Mouse (Mus musculus) stomach, postnatal 0 days (tissue): Measurements from ENCODE around the gene Atoh8. TPM values are rescaled to one million over a fixed set of nuclear protein-coding genes. Genes with fewer than 3 reads are reported as not detected.

Experiments used
- ATAC-seq: fragments of 200-750 bp; cut with Nextera tagmentation; 2 replicates; pipeline ENCODE4 v1.8.0; 2017; ENCODE audit not compliant: low FRiP score, low TSS enrichment
- DNase-seq: peaks from one replicate; pipeline ENCODE4 v3.0.0-alpha.2; 2016; ENCODE audit warnings: low spot score
- H3K27ac ChIP-seq: fragments of 300-500 bp; sonication (generic); replicated peaks from 2 replicates; pipeline ENCODE4 v1.5.1; 2014; ENCODE audit warnings: mild to moderate bottlenecking, control low read depth
- H3K27me3 ChIP-seq: fragments of 300-500 bp; sonication (generic); 2 replicates; pipeline ENCODE4 v1.6.1; 2014; ENCODE audit warnings: low read length; ENCODE audit not compliant: control insufficient read depth, insufficient read depth
- H3K36me3 ChIP-seq: fragments of 300-500 bp; sonication (generic); 2 replicates; pipeline ENCODE4 v1.6.1; 2014; ENCODE audit warnings: low read length, mixed read lengths; ENCODE audit not compliant: control insufficient read depth, insufficient read depth
- H3K4me1 ChIP-seq: fragments of 300-500 bp; sonication (generic); replicated peaks from 2 replicates; pipeline ENCODE4 v1.6.1; 2014; ENCODE audit warnings: antibody characterized with exemption; ENCODE audit not compliant: control insufficient read depth, insufficient read depth
- H3K4me2 ChIP-seq: fragments of 300-500 bp; sonication (generic); replicated peaks from 2 replicates; pipeline ENCODE4 v1.6.1; 2014; ENCODE audit warnings: low read depth, mild to moderate bottlenecking, control low read depth, moderate library complexity
- H3K4me3 ChIP-seq: fragments of 300-500 bp; sonication (generic); 2 replicates; pipeline ENCODE4 v1.5.1; 2014; ENCODE audit warnings: low read depth, low read length, control low read depth
- H3K9ac ChIP-seq: fragments of 300-500 bp; sonication (generic); 2 replicates; pipeline ENCODE4 v1.6.1; 2014; ENCODE audit warnings: mild to moderate bottlenecking, low read length, control low read depth, mixed read lengths
- H3K9me3 ChIP-seq: fragments of 300-500 bp; sonication (generic); 2 replicates; pipeline ENCODE4 v1.6.1; 2016; ENCODE audit warnings: low read length; ENCODE audit not compliant: control insufficient read depth
- CTCF ChIP-seq: IDR thresholded peaks from 2 replicates; pipeline ENCODE4 v1.5.1; 2016; ENCODE audit warnings: antibody characterized with exemption, low read depth, mild to moderate bottlenecking, moderate library complexity
- EP300 ChIP-seq: optimal IDR thresholded peaks from 2 replicates; pipeline ENCODE3; 2016; ENCODE audit warnings: antibody characterized with exemption
- WGBS: fragments of 180-500 bp; shearing (Covaris S2); extraction: QIAGEN DNeasy Blood & Tissue Kit; methylation state at CpG from one replicate; pipeline ENCODE4 v1.1.7; 2014; 5-methylcytosine and 5-hydroxymethylcytosine counted together
- polyA plus RNA-seq: library from polyadenylated mRNA; unstranded; fragments of >200 nt; fragmentation: Nextera tagmentation; extraction: Ambion mirVana; gene quantifications from 2 replicates; pipeline ENCODE4 v1.2.1, GENCODE M21; 2015

Atoh8 gene
- polyA plus RNA-seq, 1 experiment from 2014 or later: 5.5 TPM

GRCm38 (mm10) chr6:72232411-72232810 is 3.0 kb downstream of the Atoh8 start:
- no peak for ATAC-seq
- TF ChIP-seq CTCF: peak; percentile 25; the same call in 1 of the 2 replicates
- TF ChIP-seq EP300: no peak
- Histone ChIP-seq H3K4me1 (peaks cover 5% of the 10 kb centered on the region), H3K9me3 (no peaks in the 10 kb centered on the region), H3K9ac (no peak overlapping the region), H3K27ac (no peak overlapping the region), H3K4me3 (no peak overlapping the region), H3K36me3 (no peaks in the 10 kb centered on the region), H3K4me2 (peak overlapping the region; percentile 96; the same call in 1 of the 2 replicates), H3K27me3 (peaks cover 5% of the 10 kb centered on the region; the same call in 1 of the 2 replicates)
- 88% methylated on average over 14 of the region's 14 CpGs for WGBS
- DNase-seq: no peak

DNA sequence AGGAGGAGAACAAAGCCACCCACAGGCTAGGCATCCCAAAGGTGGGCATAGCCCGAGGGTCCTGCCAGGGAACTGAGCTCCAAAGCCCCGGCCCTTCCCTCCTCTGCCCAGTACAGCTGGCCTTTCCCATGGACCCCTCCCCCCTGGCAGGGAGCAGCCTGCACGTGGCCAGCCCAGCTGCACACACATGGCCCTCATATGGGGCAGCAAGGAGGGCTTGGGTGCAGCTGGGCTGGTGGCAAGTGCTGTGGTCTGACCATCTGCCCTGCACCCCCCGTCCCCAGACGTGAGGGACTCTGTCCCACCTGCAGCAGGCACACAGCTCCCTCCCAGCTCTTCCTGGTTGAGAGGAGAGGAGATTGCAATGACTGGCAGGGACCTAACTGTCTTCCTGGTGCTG is 4.5 kb downstream of the Atoh8 start:
- no peak overlapping the region; the same call in 1 of the 2 replicates for H3K4me2 ChIP-seq
- H3K4me1 ChIP-seq: peaks cover 5% of the 10 kb centered on the region
- no peak for DNase-seq
- H3K36me3 ChIP-seq: no peaks in the 10 kb centered on the region
- H3K9ac ChIP-seq: no peak overlapping the region
- H3K9me3 ChIP-seq: no peaks in the 10 kb centered on the region
- WGBS: 38% methylated on average over 5 of the region's 5 CpGs
- no peak overlapping the region for H3K27ac ChIP-seq
- H3K4me3 ChIP-seq: no peak overlapping the region
- no peak for ATAC-seq
- peaks cover 5% of the 10 kb centered on the region; the same call in 1 of the 2 replicates for H3K27me3 ChIP-seq
- TF ChIP-seq EP300 (no peak), CTCF (no peak)

DNA sequence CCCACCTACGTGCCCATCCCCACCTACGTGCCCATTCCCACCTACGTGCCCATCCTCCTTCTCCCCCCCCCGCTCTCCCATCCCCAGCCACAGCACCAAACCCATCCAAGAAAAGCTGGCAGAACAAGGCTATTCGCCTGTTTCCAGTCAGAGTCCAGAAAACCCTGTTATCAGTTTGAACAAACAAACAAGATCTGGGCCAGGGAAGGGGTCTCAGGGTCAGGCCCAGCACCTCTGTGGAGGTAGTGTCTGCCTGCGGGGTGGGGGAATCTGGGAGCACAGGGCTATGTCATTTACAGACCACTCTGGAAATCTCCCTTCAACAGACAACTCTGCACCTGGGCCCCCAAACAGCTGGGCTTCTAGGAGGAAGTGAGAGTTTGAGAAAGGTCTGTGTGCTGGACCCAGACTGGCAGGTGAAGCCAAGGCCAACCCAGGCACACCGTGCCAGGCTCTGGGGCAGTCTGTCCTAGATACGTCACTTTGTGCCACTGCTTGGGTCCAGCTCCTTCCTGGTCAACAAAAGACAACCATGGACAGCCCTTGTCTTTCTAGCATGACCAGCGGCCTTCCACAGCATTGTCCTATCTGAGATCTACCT is 7.6 kb downstream of the Atoh8 start:
- no peak overlapping the region for H3K4me3 ChIP-seq
- H3K36me3 ChIP-seq: no peaks in the 10 kb centered on the region
- no peak for ATAC-seq
- TF ChIP-seq CTCF: no peak
- TF ChIP-seq EP300: no peak
- 67% methylated on average over 9 of the region's 9 CpGs for WGBS
- no peaks in the 10 kb centered on the region for H3K4me1 ChIP-seq
- H3K9ac ChIP-seq: no peak overlapping the region
- H3K4me2 ChIP-seq: no peak overlapping the region
- no peaks in the 10 kb centered on the region for H3K27me3 ChIP-seq
- DNase-seq: no peak
- H3K9me3 ChIP-seq: no peaks in the 10 kb centered on the region
- no peak overlapping the region for H3K27ac ChIP-seq

DNA sequence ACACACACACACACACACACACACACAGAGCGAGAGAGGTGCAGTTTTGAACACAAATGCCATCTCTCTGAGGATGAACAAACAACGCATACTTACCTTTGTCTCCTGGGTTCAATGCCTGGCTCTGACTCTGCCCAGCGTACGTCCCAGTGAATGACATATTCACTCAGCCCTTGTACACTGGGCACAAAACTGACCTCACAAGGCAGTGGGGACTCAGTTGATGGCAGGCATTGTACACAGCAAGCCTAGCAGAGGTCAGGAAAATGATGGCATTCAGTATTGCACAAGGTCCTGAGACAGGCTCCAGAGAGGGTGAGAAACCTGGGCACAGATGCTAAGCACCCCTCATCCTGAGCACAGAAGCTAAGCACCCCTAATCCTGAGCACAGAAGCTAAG is 8.4 kb downstream of the Atoh8 start:
- no peak for ATAC-seq

GRCm38 (mm10) chr6:72225686-72226085 is 9.7 kb downstream of the Atoh8 start:
- no peaks in the 10 kb centered on the region; the same call in 1 of the 2 replicates for H3K4me1 ChIP-seq
- no peak for ATAC-seq
- TF ChIP-seq CTCF: no peak
- H3K27ac ChIP-seq: no peak overlapping the region
- DNase-seq: no peak
- H3K9ac ChIP-seq: no peak overlapping the region
- no peaks in the 10 kb centered on the region for H3K9me3 ChIP-seq
- H3K4me2 ChIP-seq: no peak overlapping the region
- H3K27me3 ChIP-seq: no peaks in the 10 kb centered on the region
- H3K4me3 ChIP-seq: no peak overlapping the region
- 59% methylated on average over 3 of the region's 3 CpGs for WGBS
- no peaks in the 10 kb centered on the region for H3K36me3 ChIP-seq

More for the DNA sequence above, 8.4 kb downstream of the Atoh8 start:
- no peak overlapping the region for H3K9ac ChIP-seq
- no peak overlapping the region for H3K27ac ChIP-seq
- no peak overlapping the region for H3K4me2 ChIP-seq
- no peaks in the 10 kb centered on the region for H3K9me3 ChIP-seq
- no peak overlapping the region for H3K4me3 ChIP-seq
- no peaks in the 10 kb centered on the region for H3K27me3 ChIP-seq
- H3K4me1 ChIP-seq: no peaks in the 10 kb centered on the region; the same call in 1 of the 2 replicates
- H3K36me3 ChIP-seq: no peaks in the 10 kb centered on the region
- 91% methylated on average over 4 of the region's 4 CpGs for whole genome bisulfite sequencing
- TF ChIP-seq EP300: no peak
- no peak for TF ChIP-seq CTCF
- no peak for DNase-seq

DNA sequence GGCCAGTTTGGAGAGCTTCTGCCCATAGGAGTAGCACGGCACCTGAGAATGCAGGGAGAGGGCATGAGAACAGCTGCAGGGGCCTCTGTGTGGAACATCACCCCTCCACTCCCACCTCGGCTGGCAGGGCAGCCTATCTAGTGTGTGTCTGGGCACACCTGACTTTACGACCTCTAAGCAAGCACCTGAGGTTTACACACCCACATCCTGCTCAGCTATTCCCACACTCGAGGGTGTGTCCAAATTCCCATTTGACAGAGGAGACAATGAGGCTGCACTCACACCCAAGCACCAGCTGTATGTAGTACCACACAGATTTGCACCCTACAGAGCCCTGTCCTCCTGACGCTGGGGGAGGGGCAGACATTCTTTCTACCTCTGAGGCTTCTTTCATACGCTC is 11.5 kb downstream of the Atoh8 start:
- Histone ChIP-seq H3K4me3 (no peak overlapping the region), H3K36me3 (no peaks in the 10 kb centered on the region), H3K9me3 (no peaks in the 10 kb centered on the region), H3K27me3 (no peaks in the 10 kb centered on the region), H3K4me1 (peaks cover 1% of the 10 kb centered on the region), H3K4me2 (no peak overlapping the region), H3K27ac (no peak overlapping the region), H3K9ac (no peak overlapping the region)
- TF ChIP-seq EP300 (no peak), CTCF (no peak)
- 58% methylated on average over 6 of the region's 6 CpGs for WGBS
- ATAC-seq (no peak), DNase-seq (no peak)
